Mouse (Mus musculus) limb, embryonic 14.5 days (tissue): ENCODE measurements at regions not wholly inside any gene's neighbourhood (a gene's known extent, or its start where the extent isn't known, plus 50 kb on each side); places are given as distances from the start of the nearest gene placed in this dataset.
"Not testable (repeated sequence)": the region's sequence is repeated elsewhere in the genome, so short reads cannot be mapped to it uniquely, and the experiment has no call there.

Experiments
- ATAC-seq: fragments of 200-750 bp; cut with Nextera tagmentation; 2 replicates; pipeline ENCODE4 v1.8.0; 2017; ENCODE audit warnings: low read depth, moderate number of reproducible peaks, moderate TSS enrichment; ENCODE audit not compliant: low FRiP score
- DNase-seq: peaks from one replicate; pipeline ENCODE4 v3.0.0-alpha.2; 2015; ENCODE audit warnings: low spot score
- H3K27ac ChIP-seq: fragments of 300-500 bp; sonication (generic); replicated peaks from 2 replicates; pipeline ENCODE4 v1.5.1; 2014; ENCODE audit warnings: low read depth, mild to moderate bottlenecking, low read length, moderate library complexity, mixed read lengths
- H3K27me3 ChIP-seq: fragments of 300-500 bp; sonication (generic); 2 replicates; pipeline ENCODE4 v1.6.1; 2014; ENCODE audit warnings: low read length, mixed read lengths; ENCODE audit not compliant: control insufficient read depth, insufficient read depth
- H3K36me3 ChIP-seq: fragments of 300-500 bp; sonication (generic); 2 replicates; pipeline ENCODE4 v1.6.1; 2014; ENCODE audit warnings: mild to moderate bottlenecking, low read length, moderate library complexity, mixed read lengths; ENCODE audit not compliant: control insufficient read depth, insufficient read depth
- H3K4me1 ChIP-seq: fragments of 300-500 bp; sonication (generic); 2 replicates; pipeline ENCODE4 v1.6.1; 2014; ENCODE audit warnings: antibody characterized with exemption, low read length, mixed read lengths; ENCODE audit not compliant: control insufficient read depth, insufficient read depth
- H3K4me2 ChIP-seq: fragments of 300-500 bp; sonication (generic); replicated peaks from 2 replicates; pipeline ENCODE4 v1.6.1; 2014; ENCODE audit warnings: low read depth, mild to moderate bottlenecking, low read length, moderate library complexity; ENCODE audit not compliant: severe bottlenecking
- H3K4me3 ChIP-seq: fragments of 300-500 bp; sonication (generic); replicated peaks from 2 replicates; pipeline ENCODE4 v1.5.1; 2014; ENCODE audit warnings: low read length
- H3K9ac ChIP-seq: fragments of 300-500 bp; sonication (generic); 2 replicates; pipeline ENCODE4 v1.6.1; 2014; ENCODE audit warnings: mild to moderate bottlenecking, low read depth, low read length, moderate library complexity; ENCODE audit not compliant: severe bottlenecking
- H3K9me3 ChIP-seq: fragments of 300-500 bp; sonication (generic); 2 replicates; pipeline ENCODE4 v1.6.1; 2016; ENCODE audit warnings: low read length; ENCODE audit not compliant: control insufficient read depth
- POLR2A ChIP-seq: fragments of 200-500 bp; IDR thresholded peaks from 2 replicates; pipeline ENCODE4 v1.8.0; 2012; ENCODE audit warnings: inconsistent platforms, mild to moderate bottlenecking, moderate library complexity, borderline replicate concordance; ENCODE audit not compliant: insufficient read depth, insufficient read length; ENCODE audit errors: extremely low read depth
- WGBS: fragments of 180-500 bp; shearing (Covaris S2); extraction: QIAGEN DNeasy Blood & Tissue Kit; methylation state at CpG from one replicate; pipeline ENCODE4 v1.1.7; 2014; 5-methylcytosine and 5-hydroxymethylcytosine counted together

- TF ChIP-seq POLR2A, result no peak
- H3K9ac ChIP-seq, result no peak overlapping the region
- no peaks in the 10 kb centered on the region for H3K36me3 ChIP-seq
- H3K4me3 ChIP-seq, result no peak overlapping the region
- no peaks in the 10 kb centered on the region for H3K9me3 ChIP-seq
- ATAC-seq, result no peak
- no peak for DNase-seq
- no peaks in the 10 kb centered on the region for H3K27me3 ChIP-seq
- no peaks in the 10 kb centered on the region for H3K4me1 ChIP-seq
- no peak overlapping the region for H3K4me2 ChIP-seq
- WGBS, result 83% methylated on average over 5 of the region's 5 CpGs
- no peak overlapping the region for H3K27ac ChIP-seq
Measured at GRCm38 (mm10) chr19:29869526-29869925, 55.4 kb upstream of the Il33 start.

- not testable (repeated sequence) for DNase-seq, H3K4me1 ChIP-seq, ATAC-seq, H3K9ac ChIP-seq, H3K27ac ChIP-seq, H3K4me2 ChIP-seq, H3K4me3 ChIP-seq, H3K27me3 ChIP-seq, H3K36me3 ChIP-seq, H3K9me3 ChIP-seq
- 100% methylated on average over 1 of the region's 1 CpGs for WGBS
Measured at GRCm38 (mm10) chr19:29868681-29869080, 55.9 kb upstream of the Ranbp6 start.

- ATAC-seq, result no peak
Measured at GRCm38 (mm10) chr19:29866822-29867221, 54.0 kb upstream of the Ranbp6 start.

GRCm38 (mm10) chr19:29865142-29865541 lies 52.4 kb upstream of the Ranbp6 start:
- no peak for TF ChIP-seq POLR2A
- no peak overlapping the region for H3K9ac ChIP-seq
- H3K9me3 ChIP-seq, result no peaks in the 10 kb centered on the region
- no peaks in the 10 kb centered on the region for H3K36me3 ChIP-seq
- H3K4me2 ChIP-seq, result no peak overlapping the region
- H3K4me1 ChIP-seq, result no peaks in the 10 kb centered on the region
- H3K4me3 ChIP-seq, result no peak overlapping the region
- H3K27me3 ChIP-seq, result no peaks in the 10 kb centered on the region
- ATAC-seq, result no peak
- WGBS, result 89% methylated on average over 1 of the region's 1 CpGs
- H3K27ac ChIP-seq, result no peak overlapping the region
- no peak for DNase-seq

More at GRCm38 (mm10) chr19:29866822-29867221, 54.0 kb upstream of the Ranbp6 start:
- Histone ChIP-seq H3K27ac (no peak overlapping the region), H3K4me1 (no peaks in the 10 kb centered on the region), H3K27me3 (no peaks in the 10 kb centered on the region), H3K36me3 (no peaks in the 10 kb centered on the region), H3K9me3 (no peaks in the 10 kb centered on the region), H3K4me2 (no peak overlapping the region), H3K9ac (no peak overlapping the region), H3K4me3 (no peak overlapping the region)
- DNase-seq, result no peak
- WGBS, result 52% methylated on average over 3 of the region's 3 CpGs
- no peak for TF ChIP-seq POLR2A

- H3K4me1 ChIP-seq, result no peaks in the 10 kb centered on the region
- H3K4me2 ChIP-seq, result no peak overlapping the region
- H3K27ac ChIP-seq, result no peak overlapping the region
- DNase-seq (peak; percentile 60), ATAC-seq (no peak)
- H3K9me3 ChIP-seq, result no peaks in the 10 kb centered on the region
- no peaks in the 10 kb centered on the region for H3K27me3 ChIP-seq
- TF ChIP-seq POLR2A, result no peak
- H3K4me3 ChIP-seq, result no peak overlapping the region
- H3K9ac ChIP-seq, result no peak overlapping the region
- no peaks in the 10 kb centered on the region for H3K36me3 ChIP-seq
Measured at GRCm38 (mm10) chr19:29862808-29863207, 50.0 kb upstream of the Ranbp6 start.
